Mouse (Mus musculus): ENCODE measurements around the gene Lrrc2. TPM values are rescaled to one million over a fixed set of nuclear protein-coding genes. Genes with fewer than 3 reads are reported as not detected.

The Lrrc2 gene
- polyA plus RNA-seq, 1 experiment, result 0.15 TPM

DNA sequence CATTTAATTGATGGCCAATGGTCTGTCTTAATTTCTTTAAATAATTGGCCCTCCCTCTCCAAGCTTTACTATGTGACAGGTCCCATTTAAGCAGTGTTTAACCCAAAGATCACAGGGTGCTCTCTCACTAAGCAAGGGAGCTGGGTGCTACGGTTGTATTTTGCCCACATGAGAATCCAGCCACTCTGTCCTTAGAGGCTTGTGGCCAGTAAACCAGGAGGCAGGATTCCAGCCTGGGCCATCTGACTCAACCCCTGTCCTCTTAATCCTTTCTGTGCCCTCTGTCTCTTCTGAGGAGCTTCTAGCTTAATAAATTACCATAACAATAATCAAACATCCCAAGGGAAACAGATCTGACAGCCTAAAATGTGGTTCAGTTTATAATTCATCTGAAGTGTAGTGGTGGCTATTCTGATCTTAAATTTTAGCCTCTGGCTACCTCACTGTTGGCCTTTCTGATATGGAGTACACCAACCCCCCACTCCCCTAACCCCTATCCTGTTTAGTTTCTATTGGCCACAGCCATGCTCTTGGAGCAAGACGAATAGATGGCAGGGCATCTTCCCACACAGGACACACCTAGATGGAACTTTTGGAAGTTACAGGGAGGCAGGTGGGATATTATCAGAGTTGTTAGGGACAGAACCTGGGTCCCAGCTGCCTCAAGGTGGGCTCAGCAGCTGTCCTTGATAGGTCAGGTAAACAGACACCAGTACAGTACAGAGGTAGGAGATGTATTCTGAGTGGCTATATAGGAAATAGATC lies 3.5 kb downstream of the Lrrc2 start:
- H3K4me3 ChIP-seq (ENCODE audit: insufficient read depth, low read length), result no peak overlapping the region
- no peak for TF ChIP-seq CTCF (IDR thresholded peaks at IDR 0.05; ENCODE audit: low read depth, low read length)
- no peak for TF ChIP-seq POLR2A (IDR thresholded peaks at IDR 0.05; ENCODE audit: borderline replicate concordance, low read depth, low read length)
- no peak overlapping the region for H3K27ac ChIP-seq (ENCODE audit: insufficient read depth, low read depth, low read length)
- H3K4me1 ChIP-seq (ENCODE audit: control insufficient read depth, insufficient read depth, low read length), result 0 out of 2 replicates have a peak, but pooled peaks cover 3% of the 10 kb centered on the region

DNA sequence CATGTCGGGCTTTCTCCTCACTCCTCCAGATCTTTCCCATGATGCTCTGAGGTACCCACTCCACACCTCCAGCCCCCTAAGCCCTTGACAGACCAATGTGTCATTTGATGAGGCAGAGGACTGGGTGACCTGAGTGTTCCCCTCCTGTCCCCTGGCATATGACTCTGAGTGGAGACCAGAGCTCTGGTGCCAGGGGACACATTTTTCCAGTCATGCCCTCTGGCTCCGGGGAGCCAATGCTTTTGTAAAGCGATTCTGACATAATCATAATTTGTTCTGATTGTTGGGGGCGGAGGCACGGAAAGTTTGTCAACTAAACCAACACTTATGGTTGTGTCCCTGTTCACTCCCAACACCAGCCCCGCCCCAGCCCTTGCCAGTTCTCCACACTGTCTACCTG lies 4.6 kb downstream of the Lrrc2 start:
- TF ChIP-seq CTCF (IDR thresholded peaks at IDR 0.05; ENCODE audit: low read depth, low read length), result no peak
- Histone ChIP-seq H3K27ac (ENCODE audit: insufficient read depth, low read depth, low read length) (no peak overlapping the region), H3K4me3 (ENCODE audit: insufficient read depth, low read length) (no peak overlapping the region), H3K4me1 (ENCODE audit: control insufficient read depth, insufficient read depth, low read length) (0 out of 2 replicates have a peak, but pooled peaks cover 3% of the 10 kb centered on the region)

DNA sequence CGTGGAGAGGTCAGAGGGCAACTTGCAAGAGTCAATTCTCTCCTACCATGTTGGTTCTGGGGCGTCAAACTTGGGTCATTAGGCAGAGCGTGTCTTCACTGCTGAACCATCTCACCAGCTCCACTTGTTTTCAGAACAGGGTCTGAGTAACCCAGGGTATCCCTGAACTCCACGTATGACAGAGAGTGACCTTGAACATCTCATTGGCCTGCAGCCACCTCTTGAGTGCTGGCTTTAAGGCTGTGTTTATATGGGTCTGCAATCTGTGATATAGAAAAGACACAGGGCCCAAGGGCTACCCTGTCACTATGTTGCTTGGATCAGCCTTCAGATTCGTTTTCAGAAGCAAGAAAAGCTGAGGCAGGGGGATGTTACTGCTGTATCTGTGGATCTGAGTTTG lies 8.3 kb downstream of the Lrrc2 start:
- no peak overlapping the region for H3K27ac ChIP-seq (ENCODE audit: insufficient read depth, low read depth, low read length)
- TF ChIP-seq CTCF (IDR thresholded peaks at IDR 0.05; ENCODE audit: low read depth, low read length) (no peak), POLR2A (IDR thresholded peaks at IDR 0.05; ENCODE audit: borderline replicate concordance, low read depth, low read length) (no peak)
- H3K4me3 ChIP-seq (ENCODE audit: insufficient read depth, low read length), result no peak overlapping the region

DNA sequence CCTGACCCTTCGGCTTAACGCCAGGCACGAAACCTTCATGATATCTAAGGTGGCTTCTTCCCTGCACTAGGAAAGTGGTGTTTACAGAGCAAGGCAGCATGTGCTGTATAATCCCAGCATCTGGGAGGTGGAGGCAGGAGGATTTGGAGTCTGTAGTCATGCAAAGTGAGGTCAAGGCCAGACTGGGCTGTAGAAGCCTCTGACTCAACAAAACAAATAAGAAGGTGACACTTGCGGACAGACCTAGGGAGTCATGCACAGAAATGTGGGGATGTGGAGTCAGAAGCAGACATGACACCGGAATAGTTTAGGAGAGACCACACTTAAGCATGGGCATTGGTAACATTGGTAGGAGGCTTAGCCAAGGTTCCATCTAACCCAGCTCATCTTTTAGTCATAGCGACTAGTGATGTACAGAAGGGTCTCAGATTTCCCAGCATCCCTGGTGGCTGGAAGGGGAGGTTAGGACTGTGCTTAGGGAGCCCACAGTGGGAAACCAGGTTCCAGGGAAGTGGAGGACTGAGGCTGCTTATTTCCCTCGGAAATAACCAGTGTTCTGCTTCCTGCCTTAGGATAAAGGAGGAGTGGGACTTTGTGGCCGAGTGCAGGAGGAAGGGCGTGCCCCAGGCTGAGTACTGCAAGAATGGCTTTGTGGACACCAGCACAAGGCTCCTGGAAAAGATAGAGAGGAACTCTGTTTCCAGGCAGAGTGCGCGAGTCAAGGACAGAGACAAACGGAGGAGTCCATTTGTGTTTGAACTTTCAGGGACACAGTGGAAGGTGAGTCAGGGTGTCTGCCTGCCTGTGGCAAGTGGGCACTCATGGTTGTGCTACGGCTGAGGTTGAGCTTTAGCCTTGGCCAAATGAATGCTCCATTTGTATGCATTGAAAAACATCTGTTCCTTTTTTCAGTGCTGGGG lies 9.1 kb downstream of the Lrrc2 start:
- Histone ChIP-seq H3K4me3 (ENCODE audit: insufficient read depth, low read length) (no peak overlapping the region), H3K4me1 (ENCODE audit: control insufficient read depth, insufficient read depth, low read length) (no peaks in the 10 kb centered on the region), H3K27ac (ENCODE audit: insufficient read depth, low read depth, low read length) (no peak overlapping the region)
- no peak for TF ChIP-seq CTCF (IDR thresholded peaks at IDR 0.05; ENCODE audit: low read depth, low read length)
- TF ChIP-seq POLR2A (IDR thresholded peaks at IDR 0.05; ENCODE audit: borderline replicate concordance, low read depth, low read length), result no peak

More for the DNA sequence above, 8.3 kb downstream of the Lrrc2 start:
- no peaks in the 10 kb centered on the region for H3K4me1 ChIP-seq (ENCODE audit: control insufficient read depth, insufficient read depth, low read length)

DNA sequence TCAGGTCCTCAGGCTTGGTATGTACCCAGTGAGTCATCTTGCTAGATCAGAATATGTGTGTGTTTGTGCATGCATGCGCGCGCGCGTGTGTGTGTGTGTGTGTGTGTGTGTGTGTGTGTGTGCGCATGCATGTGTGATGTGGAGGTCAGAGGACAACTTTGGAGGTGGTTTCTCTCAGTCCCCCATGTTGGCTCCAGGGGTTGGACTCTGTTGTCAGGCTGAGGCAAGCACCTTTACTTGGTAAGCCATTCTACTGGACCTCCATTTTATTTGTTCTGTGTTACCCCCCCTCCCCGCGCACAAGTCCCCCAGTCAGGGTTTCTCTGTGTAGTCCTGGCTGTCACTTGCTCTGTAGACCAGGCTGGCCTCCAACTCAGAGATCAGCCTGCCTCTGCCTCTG lies 10.0 kb downstream of the Lrrc2 start:
- H3K4me1 ChIP-seq (ENCODE audit: control insufficient read depth, insufficient read depth, low read length), result no peaks in the 10 kb centered on the region
- no peak for TF ChIP-seq CTCF (IDR thresholded peaks at IDR 0.05; ENCODE audit: low read depth, low read length)
- TF ChIP-seq POLR2A (IDR thresholded peaks at IDR 0.05; ENCODE audit: borderline replicate concordance, low read depth, low read length), result no peak
- no peak overlapping the region for H3K4me3 ChIP-seq (ENCODE audit: insufficient read depth, low read length)
- H3K27ac ChIP-seq (ENCODE audit: insufficient read depth, low read depth, low read length), result no peak overlapping the region

DNA sequence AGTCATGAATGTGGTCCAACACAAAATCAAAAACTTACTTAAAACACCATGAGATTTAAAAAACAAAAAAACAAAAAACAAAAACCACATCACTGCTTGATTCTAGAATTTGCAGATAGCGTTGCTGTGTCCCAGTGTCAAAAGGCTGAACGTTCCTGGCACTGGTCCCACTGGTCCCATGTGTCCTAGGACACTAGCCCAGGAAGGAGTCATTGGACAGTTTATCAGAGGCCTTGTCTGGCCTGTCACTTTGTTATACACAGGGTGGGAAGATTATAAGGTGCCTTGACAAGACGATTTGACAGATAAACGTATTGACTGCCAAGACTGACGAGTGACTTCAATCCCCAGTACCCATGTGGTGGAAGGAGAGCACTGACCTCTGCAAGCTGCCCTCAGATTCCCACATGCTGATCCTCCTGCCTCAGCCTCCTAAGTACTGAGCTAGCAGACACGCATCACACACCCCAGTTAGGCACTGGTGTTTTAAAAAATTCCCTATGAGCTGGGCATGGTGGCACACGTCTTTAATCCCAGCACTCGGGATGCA lies 12.3 kb downstream of the Lrrc2 start:
- Histone ChIP-seq H3K27ac (ENCODE audit: insufficient read depth, low read depth, low read length) (no peak overlapping the region), H3K4me3 (ENCODE audit: insufficient read depth, low read length) (no peak overlapping the region), H3K4me1 (ENCODE audit: control insufficient read depth, insufficient read depth, low read length) (no peaks in the 10 kb centered on the region)
- TF ChIP-seq CTCF (IDR thresholded peaks at IDR 0.05; ENCODE audit: low read depth, low read length), result no peak
- no peak for TF ChIP-seq POLR2A (IDR thresholded peaks at IDR 0.05; ENCODE audit: borderline replicate concordance, low read depth, low read length)

DNA sequence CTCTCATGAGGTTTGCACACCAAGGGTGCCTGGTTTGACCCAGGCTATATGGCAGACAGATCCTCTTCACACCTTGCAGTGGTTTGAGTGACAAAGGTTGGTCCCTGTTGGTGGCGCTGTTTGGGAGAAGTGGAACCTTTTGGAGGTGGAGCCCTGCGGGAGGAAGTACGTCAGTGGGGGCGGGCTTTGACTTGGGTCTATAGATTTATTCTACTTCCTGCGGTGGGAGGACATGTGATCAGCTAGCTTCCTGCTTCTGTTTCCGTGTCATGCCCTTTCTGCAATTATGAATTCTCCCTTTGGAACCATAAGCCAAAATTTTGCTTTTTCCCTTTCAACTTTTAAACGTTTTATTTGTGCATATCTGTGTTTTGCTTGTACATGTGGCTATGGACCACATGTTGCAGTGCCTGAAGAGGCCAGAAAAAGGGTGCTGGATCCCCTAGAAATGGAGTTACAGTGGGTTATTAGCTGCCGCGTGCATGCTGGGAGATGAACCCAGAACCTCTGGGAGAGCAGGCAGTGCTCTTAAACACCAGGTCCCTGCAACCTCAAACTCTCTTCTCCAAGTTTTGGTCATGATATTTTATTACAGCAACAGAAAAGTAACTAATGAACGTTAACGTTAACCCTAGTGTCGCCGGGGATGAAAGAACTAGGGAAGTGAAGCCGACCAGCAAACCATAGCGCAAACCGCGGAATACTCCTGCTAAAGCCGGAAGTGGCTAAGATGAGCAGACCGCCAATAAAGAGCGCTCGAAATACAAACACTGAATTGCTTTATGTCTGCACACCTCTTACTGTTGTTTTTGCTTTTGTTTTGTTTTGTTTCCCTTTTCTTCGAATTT lies 13.9 kb downstream of the Lrrc2 start:
- Histone ChIP-seq H3K4me3 (ENCODE audit: insufficient read depth, low read length) (no peak overlapping the region), H3K27ac (ENCODE audit: insufficient read depth, low read depth, low read length) (no peak overlapping the region)
- TF ChIP-seq CTCF (IDR thresholded peaks at IDR 0.05; ENCODE audit: low read depth, low read length) (no peak), POLR2A (IDR thresholded peaks at IDR 0.05; ENCODE audit: borderline replicate concordance, low read depth, low read length) (no peak)

DNA sequence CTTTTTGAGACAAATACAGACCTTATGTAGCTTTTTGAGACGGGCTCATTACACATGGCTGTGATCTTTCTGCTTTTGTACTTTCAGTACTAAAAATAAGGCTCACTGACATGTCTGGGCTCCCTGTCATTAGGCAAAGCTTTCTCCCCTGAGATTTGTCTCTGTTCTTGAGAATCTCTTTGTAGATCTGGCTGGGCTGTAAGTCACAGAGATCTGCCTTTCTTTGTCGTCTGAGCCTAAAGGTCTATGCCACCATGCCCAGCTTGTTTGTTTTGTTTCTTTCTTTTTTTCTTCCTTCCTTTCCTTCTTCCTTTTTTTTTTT lies 14.5 kb downstream of the Lrrc2 start:
- no peaks in the 10 kb centered on the region for H3K4me1 ChIP-seq (ENCODE audit: control insufficient read depth, insufficient read depth, low read length)
- no peak overlapping the region for H3K4me3 ChIP-seq (ENCODE audit: insufficient read depth, low read length)
- TF ChIP-seq CTCF (IDR thresholded peaks at IDR 0.05; ENCODE audit: low read depth, low read length) (no peak), POLR2A (IDR thresholded peaks at IDR 0.05; ENCODE audit: borderline replicate concordance, low read depth, low read length) (no peak)
- H3K27ac ChIP-seq (ENCODE audit: insufficient read depth, low read depth, low read length), result no peak overlapping the region

More for the DNA sequence above, 13.9 kb downstream of the Lrrc2 start:
- no peaks in the 10 kb centered on the region for H3K4me1 ChIP-seq (ENCODE audit: control insufficient read depth, insufficient read depth, low read length)

DNA sequence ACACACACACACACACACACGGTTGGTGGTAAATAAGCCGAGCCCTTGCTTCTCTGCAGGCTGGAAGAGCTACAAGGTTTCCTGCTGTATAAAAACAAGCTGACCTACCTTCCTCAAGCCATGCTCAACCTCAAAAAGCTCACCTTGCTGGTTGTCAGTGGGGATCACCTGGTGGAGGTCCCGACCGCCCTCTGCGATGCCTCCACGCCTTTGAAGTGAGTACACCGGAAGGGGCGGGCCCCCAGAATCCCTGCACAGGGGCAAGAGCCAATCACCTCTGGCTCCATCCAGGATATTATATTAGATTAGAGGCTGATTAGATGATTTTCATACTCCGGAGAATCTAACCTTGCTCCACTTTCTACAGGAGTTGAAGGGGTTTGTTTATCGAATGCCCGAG lies 28.1 kb downstream of the Lrrc2 start:
- Histone ChIP-seq H3K4me3 (ENCODE audit: insufficient read depth, low read length) (no peak overlapping the region), H3K27ac (ENCODE audit: insufficient read depth, low read depth, low read length) (no peak overlapping the region), H3K4me1 (ENCODE audit: control insufficient read depth, insufficient read depth, low read length) (peaks cover 11% of the 10 kb centered on the region)
- no peak for TF ChIP-seq POLR2A (IDR thresholded peaks at IDR 0.05; ENCODE audit: borderline replicate concordance, low read depth, low read length)
- TF ChIP-seq CTCF (IDR thresholded peaks at IDR 0.05; ENCODE audit: low read depth, low read length), result no peak
